Mouse (Mus musculus) midbrain, embryonic 16.5 days (tissue): ENCODE data around the gene Flna. TPM values are rescaled to one million over a fixed set of nuclear protein-coding genes. Genes with fewer than 3 reads are reported as not detected.

Experiments used
- ATAC-seq: fragments of 200-750 bp; cut with Nextera tagmentation; 2 replicates; pipeline ENCODE4 v1.8.0; 2017; ENCODE audit warnings: moderate TSS enrichment
- H3K27ac ChIP-seq: fragments of 300-500 bp; sonication (generic); 2 replicates; pipeline ENCODE4 v1.5.1; 2014; ENCODE audit warnings: mild to moderate bottlenecking, low read length, mixed read lengths
- H3K27me3 ChIP-seq: fragments of 300-500 bp; sonication (generic); 2 replicates; pipeline ENCODE4 v1.6.1; 2014; ENCODE audit warnings: low read depth, low read length, mixed read lengths; ENCODE audit not compliant: control insufficient read depth, insufficient read depth
- H3K36me3 ChIP-seq: fragments of 300-500 bp; sonication (generic); 2 replicates; pipeline ENCODE4 v1.6.1; 2014; ENCODE audit warnings: mild to moderate bottlenecking, low read length, moderate library complexity, mixed read lengths; ENCODE audit not compliant: control insufficient read depth, insufficient read depth
- H3K4me1 ChIP-seq: fragments of 300-500 bp; sonication (generic); 2 replicates; pipeline ENCODE4 v1.6.1; 2014; ENCODE audit warnings: mild to moderate bottlenecking, low read length, mixed read lengths; ENCODE audit not compliant: control insufficient read depth, insufficient read depth
- H3K4me2 ChIP-seq: fragments of 300-500 bp; sonication (generic); 2 replicates; pipeline ENCODE4 v1.6.1; 2014; ENCODE audit warnings: mild to moderate bottlenecking, low read length, mixed read lengths
- H3K4me3 ChIP-seq: fragments of 300-500 bp; sonication (generic); 2 replicates; pipeline ENCODE4 v1.5.1; 2014; ENCODE audit warnings: low read depth, mild to moderate bottlenecking, low read length, moderate library complexity, mixed read lengths
- H3K9ac ChIP-seq: fragments of 300-500 bp; sonication (generic); 2 replicates; pipeline ENCODE4 v1.6.1; 2014; ENCODE audit warnings: low read depth, low read length, mixed read lengths
- H3K9me3 ChIP-seq: fragments of 300-500 bp; sonication (generic); replicated peaks from 2 replicates; pipeline ENCODE4 v1.6.1; 2014; ENCODE audit warnings: mild to moderate bottlenecking, low read length, mixed read lengths; ENCODE audit not compliant: control insufficient read depth, poor library complexity, severe bottlenecking
- WGBS: fragments of 180-500 bp; shearing (Covaris S2); extraction: QIAGEN DNeasy Blood & Tissue Kit; methylation state at CpG from one replicate; pipeline ENCODE4 v1.1.7; 2014; 5-methylcytosine and 5-hydroxymethylcytosine counted together
- polyA plus RNA-seq: library from polyadenylated mRNA; unstranded; fragments of >200 nt; fragmentation: Nextera tagmentation; extraction: Ambion mirVana; gene quantifications from 2 replicates; pipeline ENCODE4 v1.2.1, GENCODE M21; 2015

The Flna gene
- polyA plus RNA-seq, 1 experiment from 2014 or later = 84.6 TPM

DNA sequence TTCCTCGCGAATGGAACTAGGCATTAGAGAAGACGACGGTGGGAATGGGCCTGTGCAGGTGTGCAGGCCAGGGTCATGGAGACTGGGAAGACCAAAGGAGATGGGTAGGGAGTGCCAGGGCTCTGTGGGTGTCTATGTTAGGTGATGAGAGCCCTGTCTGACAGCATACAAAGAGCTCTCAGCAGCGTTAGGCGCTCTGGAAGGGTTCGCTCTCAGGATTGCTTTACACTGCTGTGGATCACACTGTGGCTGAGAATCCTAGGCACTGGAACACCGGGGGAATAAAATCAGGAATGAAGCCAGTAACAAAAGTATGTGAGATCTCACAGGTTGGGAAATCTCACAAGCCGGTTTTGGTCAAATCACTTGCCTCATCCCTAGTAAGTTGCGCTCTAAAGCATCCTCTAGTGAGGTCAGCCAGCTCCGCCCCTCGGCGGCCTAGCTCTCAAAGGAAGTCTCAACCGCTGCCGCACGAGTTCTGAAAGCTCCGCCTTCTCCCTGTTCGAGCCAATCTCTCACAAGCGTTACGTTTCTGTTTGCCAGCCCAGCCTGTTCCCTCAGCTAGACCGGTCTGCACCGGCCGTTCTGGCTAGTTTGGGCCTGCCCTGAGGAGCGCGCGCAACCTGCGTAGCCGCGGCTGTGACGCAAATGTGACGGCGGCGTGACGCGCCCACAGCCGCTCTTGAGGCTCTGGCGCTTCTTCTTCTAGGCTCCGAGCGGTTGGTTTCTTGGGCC, 4.7 kb upstream of the Flna start, which contains the start of gene Emd:
Gene Emd, plus strand, starts transcription at position 535 of the 735 bp plus-strand sequence.
- H3K36me3 ChIP-seq = 0 out of 2 replicates have a peak, but pooled peaks cover 3% of the 10 kb centered on the region
- peak within 1 kb of the TSS; percentile 55 for H3K4me2 ChIP-seq
- ATAC-seq = peak; percentile 96
- H3K9ac ChIP-seq = peak within 1 kb of the TSS; percentile 77
- WGBS = 22% methylated on average over 39 of the region's 39 CpGs
- H3K27me3 ChIP-seq = no peaks in the 10 kb centered on the region
- H3K27ac ChIP-seq = peak within 1 kb of the TSS; percentile 84
- no peaks in the 10 kb centered on the region for H3K9me3 ChIP-seq
- peak within 1 kb of the TSS; percentile 56 for H3K4me3 ChIP-seq
- peaks cover 5% of the 10 kb centered on the region for H3K4me1 ChIP-seq

DNA sequence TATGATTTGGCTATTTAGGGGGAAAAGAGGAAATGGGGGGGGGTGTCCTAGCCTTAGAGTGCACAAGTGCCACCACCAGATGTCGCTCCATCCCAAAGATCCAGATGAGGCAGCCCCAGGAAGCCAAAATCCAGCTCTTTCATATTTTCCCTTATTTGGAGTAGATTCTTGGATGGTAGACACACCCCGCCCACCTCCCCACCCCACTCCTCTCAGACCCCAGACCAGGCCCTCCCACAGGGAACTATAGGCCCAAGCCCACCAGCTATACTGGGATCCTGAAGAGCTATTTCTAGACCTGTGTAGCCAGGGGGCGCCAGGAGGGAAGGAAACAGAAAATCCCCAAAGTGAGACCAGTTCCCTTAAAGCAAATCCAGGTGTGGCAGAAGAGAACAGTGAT, 969 bp downstream of the Flna start:
- Histone ChIP-seq H3K9me3 (no peaks in the 10 kb centered on the region), H3K4me2 (peak overlapping the region; percentile 61), H3K36me3 (no peaks in the 10 kb centered on the region), H3K27ac (no peak overlapping the region), H3K9ac (no peak overlapping the region), H3K27me3 (no peaks in the 10 kb centered on the region), H3K4me1 (peaks cover 9% of the 10 kb centered on the region; the same call in 1 of the 2 replicates), H3K4me3 (no peak overlapping the region)
- 13% methylated on average over 3 of the region's 3 CpGs for WGBS
- no peak for ATAC-seq

DNA sequence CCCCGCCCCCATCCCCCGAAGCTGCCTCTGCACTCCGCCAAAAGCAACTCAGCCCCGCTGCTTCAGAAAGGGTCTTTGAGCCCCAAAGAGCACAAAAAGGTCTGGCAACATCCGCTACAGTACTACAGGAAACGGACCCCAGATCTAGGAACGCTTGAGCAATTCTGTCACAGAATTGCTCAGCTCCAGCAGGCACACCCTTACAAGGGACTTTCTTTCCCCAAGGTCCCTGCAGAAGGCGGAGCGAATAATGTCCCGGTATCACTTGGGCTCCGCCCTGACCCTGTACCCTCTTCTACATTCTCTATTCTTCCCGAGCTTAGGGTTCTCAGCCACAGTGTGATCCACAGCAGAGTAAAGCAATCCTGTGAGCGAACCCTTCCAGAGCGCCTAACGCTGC, 2.9 kb downstream of the Flna start:
- H3K9me3 ChIP-seq = no peaks in the 10 kb centered on the region
- peak overlapping the region; percentile 53; the same call in 1 of the 2 replicates for H3K9ac ChIP-seq
- peak; percentile 18 for ATAC-seq
- WGBS = 26% methylated on average over 15 of the region's 15 CpGs
- H3K4me1 ChIP-seq = peaks cover 18% of the 10 kb centered on the region
- H3K27me3 ChIP-seq = no peaks in the 10 kb centered on the region
- peak overlapping the region; percentile 59 for H3K4me2 ChIP-seq
- peak overlapping the region; percentile 73 for H3K27ac ChIP-seq
- peak overlapping the region; percentile 58 for H3K4me3 ChIP-seq
- H3K36me3 ChIP-seq = no peaks in the 10 kb centered on the region

DNA sequence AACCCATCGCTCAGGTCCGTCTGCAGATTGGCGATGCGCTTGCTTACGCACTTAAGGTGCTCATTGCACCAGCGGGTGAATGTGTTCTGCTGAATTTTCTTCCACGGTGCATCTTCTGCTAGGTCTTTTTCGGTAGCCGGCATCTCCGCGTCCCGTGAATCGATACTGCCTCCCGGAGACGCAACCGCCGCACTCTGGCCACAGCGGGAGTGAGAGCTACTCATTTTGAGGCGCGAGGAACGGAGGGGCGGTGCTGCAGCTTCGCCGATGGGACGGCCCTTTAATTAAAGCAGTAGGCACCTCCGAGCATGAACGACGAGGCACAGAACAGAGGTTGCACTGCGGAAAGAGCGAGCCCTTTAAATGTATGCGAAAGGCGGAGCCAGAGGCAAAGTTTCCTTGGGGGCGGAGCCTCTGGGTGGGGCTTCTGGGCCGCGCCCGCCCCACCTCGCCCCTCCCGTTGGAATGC, 3.4 kb downstream of the Flna start:
- peak overlapping the region; percentile 58 for H3K4me3 ChIP-seq
- no peaks in the 10 kb centered on the region for H3K27me3 ChIP-seq
- peak; percentile 91 for ATAC-seq
- H3K4me1 ChIP-seq = peaks cover 18% of the 10 kb centered on the region
- WGBS = 22% methylated on average over 38 of the region's 38 CpGs
- peak overlapping the region; percentile 86 for H3K27ac ChIP-seq
- no peaks in the 10 kb centered on the region for H3K9me3 ChIP-seq
- peak overlapping the region; percentile 85 for H3K9ac ChIP-seq
- no peaks in the 10 kb centered on the region for H3K36me3 ChIP-seq
- H3K4me2 ChIP-seq = peak overlapping the region; percentile 70

DNA sequence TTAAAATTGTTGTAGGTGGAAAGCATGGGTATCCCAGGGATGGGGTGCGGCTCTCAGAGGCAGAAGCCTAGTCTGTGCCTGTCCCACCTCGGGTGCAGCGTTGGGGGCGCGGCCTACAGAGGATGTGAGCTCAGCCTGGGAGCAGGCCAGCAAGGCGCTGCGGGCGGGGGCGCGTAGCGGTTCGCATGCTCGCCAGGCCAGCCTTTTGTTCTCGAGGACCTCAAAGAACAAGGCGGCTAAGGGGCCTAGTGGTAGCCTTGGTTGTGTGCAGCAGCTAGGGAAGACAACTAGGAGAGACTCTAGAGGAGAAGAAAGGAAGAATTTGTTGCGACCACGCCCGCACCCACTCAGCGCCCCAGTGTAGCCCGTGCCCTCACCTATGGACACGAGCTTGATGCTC, 3.9 kb downstream of the Flna start:
- H3K27ac ChIP-seq = peak overlapping the region; percentile 86
- 23% methylated on average over 21 of the region's 21 CpGs for WGBS
- H3K9ac ChIP-seq = peak overlapping the region; percentile 85
- H3K9me3 ChIP-seq = no peaks in the 10 kb centered on the region
- peak overlapping the region; percentile 70 for H3K4me2 ChIP-seq
- H3K27me3 ChIP-seq = no peaks in the 10 kb centered on the region
- H3K4me3 ChIP-seq = peak overlapping the region; percentile 58
- ATAC-seq = peak; percentile 59
- H3K4me1 ChIP-seq = peaks cover 18% of the 10 kb centered on the region
- H3K36me3 ChIP-seq = peaks cover 3% of the 10 kb centered on the region

DNA sequence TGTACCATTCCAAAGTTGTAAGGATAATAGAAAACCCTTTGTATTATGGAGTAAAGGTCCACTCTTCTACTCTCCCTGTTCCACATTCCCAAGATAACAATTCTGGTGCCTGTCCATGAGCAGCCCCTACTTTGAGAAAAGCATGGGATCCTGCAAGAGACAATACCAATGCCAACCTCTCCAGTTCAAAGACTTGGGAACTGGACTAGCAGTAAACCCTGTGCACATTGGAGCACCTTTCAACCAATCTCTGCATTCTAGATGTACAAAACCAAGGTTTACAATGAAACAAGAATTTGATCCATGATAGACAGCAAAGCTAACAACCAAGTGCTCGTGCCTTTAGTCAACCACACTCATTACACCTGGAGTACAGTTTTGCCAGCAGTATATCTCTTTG, 4.5 kb downstream of the Flna start:
- peak overlapping the region; percentile 86 for H3K27ac ChIP-seq
- no peak for ATAC-seq

DNA sequence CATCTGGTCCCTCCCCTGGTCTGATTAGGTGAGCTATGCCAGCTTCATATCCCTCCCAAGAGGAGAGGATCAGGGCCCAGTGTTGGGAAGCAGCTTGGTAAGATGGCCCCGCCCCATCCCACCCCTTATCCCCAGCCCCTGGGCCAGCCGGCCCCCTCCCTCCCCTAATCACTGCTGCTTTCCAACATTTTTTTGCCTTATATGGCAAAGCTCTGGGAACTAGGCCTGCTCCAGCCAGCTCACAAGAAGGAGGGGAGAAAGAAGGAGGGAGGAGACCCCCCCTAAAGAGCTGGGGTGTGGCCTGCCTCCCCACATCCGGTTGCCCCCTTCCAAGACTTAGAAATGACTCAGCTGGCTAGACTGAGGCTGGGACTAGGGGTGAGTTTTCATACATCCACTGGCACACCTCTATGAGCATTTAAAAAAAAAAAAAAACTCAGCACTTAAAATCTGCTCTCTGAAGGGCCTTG, 5.0 kb downstream of the Flna start:
- H3K4me1 ChIP-seq = peaks cover 18% of the 10 kb centered on the region
- H3K9me3 ChIP-seq = no peaks in the 10 kb centered on the region
- peak; percentile 37 for ATAC-seq
- peak overlapping the region; percentile 70 for H3K4me2 ChIP-seq
- peak overlapping the region; percentile 58 for H3K4me3 ChIP-seq
- H3K27ac ChIP-seq = peak overlapping the region; percentile 86
- H3K27me3 ChIP-seq = no peaks in the 10 kb centered on the region
- H3K9ac ChIP-seq = peak overlapping the region; percentile 85
- peaks cover 11% of the 10 kb centered on the region for H3K36me3 ChIP-seq
- 31% methylated on average over 3 of the region's 3 CpGs for WGBS

More for the DNA sequence above, 4.5 kb downstream of the Flna start:
- Histone ChIP-seq H3K9me3 (no peaks in the 10 kb centered on the region), H3K36me3 (peaks cover 7% of the 10 kb centered on the region), H3K9ac (peak overlapping the region; percentile 85), H3K4me3 (peak overlapping the region; percentile 58), H3K4me1 (peaks cover 18% of the 10 kb centered on the region), H3K4me2 (peak overlapping the region; percentile 70), H3K27me3 (no peaks in the 10 kb centered on the region)
- 33% methylated on average over 1 of the region's 1 CpGs for WGBS

DNA sequence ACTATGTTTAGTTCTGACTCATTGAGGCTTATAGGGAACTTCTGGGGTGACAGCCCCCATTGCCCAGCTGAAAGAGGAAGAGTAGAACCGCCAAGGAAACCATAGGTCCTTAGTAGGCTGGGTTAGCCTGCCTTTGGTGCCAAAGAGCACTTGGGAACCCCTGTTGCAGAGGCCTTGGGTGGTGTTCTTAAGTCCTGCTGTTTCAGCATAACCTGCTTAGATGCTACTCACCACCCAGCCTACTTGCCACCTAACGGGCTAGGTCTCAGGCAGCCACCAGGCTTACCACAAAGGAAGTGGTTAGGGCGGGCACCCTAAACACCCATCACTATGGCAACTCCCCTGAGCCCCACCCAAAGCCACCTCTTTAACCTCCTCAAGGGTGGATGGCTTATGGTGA, 5.8 kb downstream of the Flna start:
- 69% methylated on average over 3 of the region's 3 CpGs for WGBS
- no peak for ATAC-seq
- H3K27ac ChIP-seq = 0 out of 2 replicates have a peak overlapping the region, but pooled peaks have one; percentile 17
- H3K4me3 ChIP-seq = peak overlapping the region; percentile 58
- H3K36me3 ChIP-seq = peaks cover 14% of the 10 kb centered on the region
- H3K4me2 ChIP-seq = peak overlapping the region; percentile 70
- H3K4me1 ChIP-seq = peaks cover 13% of the 10 kb centered on the region
- peak overlapping the region; percentile 85 for H3K9ac ChIP-seq
- H3K27me3 ChIP-seq = no peaks in the 10 kb centered on the region
- no peaks in the 10 kb centered on the region for H3K9me3 ChIP-seq

DNA sequence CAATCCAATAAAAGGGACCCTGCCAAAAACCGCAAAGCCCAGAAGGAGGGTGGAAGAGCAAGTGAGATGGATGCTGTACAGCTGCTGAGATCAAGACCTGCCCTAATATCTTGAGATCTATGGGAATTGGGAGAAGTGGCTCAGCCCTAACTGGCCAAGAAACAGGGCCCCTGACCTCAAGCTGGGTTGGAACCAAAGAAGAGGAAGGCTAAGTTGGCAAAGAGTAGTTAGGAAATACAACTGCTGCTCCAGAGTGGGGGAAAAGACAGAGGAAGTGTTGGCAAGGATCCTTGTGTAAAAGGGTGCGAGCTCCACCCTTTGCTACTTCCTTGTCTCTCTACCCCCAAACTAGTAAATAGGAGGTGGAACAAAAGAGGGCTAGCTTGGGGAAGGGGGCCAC, 6.2 kb downstream of the Flna start:
- Histone ChIP-seq H3K9me3 (no peaks in the 10 kb centered on the region), H3K27me3 (no peaks in the 10 kb centered on the region), H3K27ac (no peak overlapping the region), H3K9ac (no peak overlapping the region), H3K4me3 (peak overlapping the region; percentile 58), H3K4me1 (peaks cover 13% of the 10 kb centered on the region), H3K4me2 (peak overlapping the region; percentile 70), H3K36me3 (peaks cover 14% of the 10 kb centered on the region)
- 82% methylated on average over 2 of the region's 2 CpGs for WGBS
- ATAC-seq = no peak
